Mouse (Mus musculus) stomach, embryonic 15.5 days (tissue): ENCODE measurements at regions not wholly inside any gene's neighbourhood (a gene's known extent, or its start where the extent isn't known, plus 50 kb on each side); places are given as distances from the start of the nearest gene placed in this dataset.

Experiments used
- ATAC-seq: fragments of 200-750 bp; cut with Nextera tagmentation; 2 replicates; pipeline ENCODE4 v1.8.0; 2017; ENCODE audit warnings: low read depth, moderate number of reproducible peaks, moderate TSS enrichment; ENCODE audit not compliant: insufficient read depth, low FRiP score
- H3K27ac ChIP-seq: fragments of 300-500 bp; sonication (generic); 2 replicates; pipeline ENCODE4 v1.5.1; 2015; ENCODE audit warnings: mild to moderate bottlenecking, inconsistent platforms
- H3K27me3 ChIP-seq: fragments of 300-500 bp; sonication (generic); replicated peaks from 2 replicates; pipeline ENCODE4 v1.6.1; 2015; ENCODE audit warnings: inconsistent platforms
- H3K36me3 ChIP-seq: fragments of 300-500 bp; sonication (generic); 2 replicates; pipeline ENCODE4 v1.6.1; 2015; ENCODE audit warnings: inconsistent platforms
- H3K4me1 ChIP-seq: fragments of 300-500 bp; sonication (generic); 2 replicates; pipeline ENCODE4 v1.6.1; 2015; ENCODE audit warnings: inconsistent platforms
- H3K4me2 ChIP-seq: fragments of 300-500 bp; sonication (generic); 2 replicates; pipeline ENCODE4 v1.6.1; 2015; ENCODE audit warnings: mild to moderate bottlenecking, inconsistent platforms
- H3K4me3 ChIP-seq: fragments of 300-500 bp; sonication (generic); replicated peaks from 2 replicates; pipeline ENCODE4 v1.5.1; 2015; ENCODE audit warnings: inconsistent platforms
- H3K9ac ChIP-seq: fragments of 300-500 bp; sonication (generic); 2 replicates; pipeline ENCODE4 v1.6.1; 2015; ENCODE audit warnings: inconsistent platforms
- H3K9me3 ChIP-seq: fragments of 300-500 bp; sonication (generic); 2 replicates; pipeline ENCODE4 v1.6.1; 2016; ENCODE audit warnings: inconsistent platforms
- WGBS: fragments of 180-500 bp; shearing (Covaris S2); methylation state at CpG from one replicate; pipeline ENCODE4 v1.1.7; 2015; 5-methylcytosine and 5-hydroxymethylcytosine counted together

GRCm38 (mm10) chr1:193988970-193989904, 619.1 kb upstream of the Camk1g start:
- H3K9me3 ChIP-seq: no peaks in the 10 kb centered on the region
- no peaks in the 10 kb centered on the region for H3K36me3 ChIP-seq
- H3K4me2 ChIP-seq: no peak overlapping the region
- WGBS: 44% methylated on average over 17 of the region's 17 CpGs
- H3K9ac ChIP-seq: no peak overlapping the region
- ATAC-seq: no peak
- no peak overlapping the region for H3K4me3 ChIP-seq
- 0 out of 2 replicates have a peak, but pooled peaks cover 3% of the 10 kb centered on the region for H3K4me1 ChIP-seq
- H3K27me3 ChIP-seq: no peaks in the 10 kb centered on the region
- no peak overlapping the region for H3K27ac ChIP-seq

- no peak overlapping the region for H3K4me3 ChIP-seq
- no peaks in the 10 kb centered on the region for H3K4me1 ChIP-seq
- no peak overlapping the region for H3K27ac ChIP-seq
- 73% methylated on average over 4 of the region's 4 CpGs for WGBS
- no peaks in the 10 kb centered on the region for H3K36me3 ChIP-seq
- no peak for ATAC-seq
- no peak overlapping the region for H3K9ac ChIP-seq
- no peaks in the 10 kb centered on the region for H3K27me3 ChIP-seq
- no peaks in the 10 kb centered on the region for H3K9me3 ChIP-seq
- no peak overlapping the region for H3K4me2 ChIP-seq
These were observed 610.5 kb upstream of the Camk1g start for GRCm38 (mm10) chr1:193980571-193980970.

- Histone ChIP-seq H3K27me3 (no peaks in the 10 kb centered on the region), H3K27ac (no peak overlapping the region), H3K9me3 (no peaks in the 10 kb centered on the region), H3K36me3 (no peaks in the 10 kb centered on the region), H3K4me2 (no peak overlapping the region), H3K9ac (no peak overlapping the region), H3K4me3 (no peak overlapping the region), H3K4me1 (no peaks in the 10 kb centered on the region)
- ATAC-seq: no peak
- WGBS: 74% methylated on average over 1 of the region's 1 CpGs
These were observed 601.4 kb upstream of the Camk1g start for GRCm38 (mm10) chr1:193971537-193971936.

GRCm38 (mm10) chr1:193969264-193969908, 599.3 kb upstream of the Camk1g start:
- 58% methylated on average over 4 of the region's 4 CpGs for WGBS
- H3K4me2 ChIP-seq: no peak overlapping the region
- ATAC-seq: no peak

GRCm38 (mm10) chr1:193967957-193968926, 598.1 kb upstream of the Camk1g start:
- Histone ChIP-seq H3K36me3 (no peaks in the 10 kb centered on the region), H3K27ac (no peak overlapping the region), H3K9me3 (no peaks in the 10 kb centered on the region), H3K27me3 (no peaks in the 10 kb centered on the region), H3K4me3 (no peak overlapping the region), H3K4me2 (no peak overlapping the region), H3K9ac (no peak overlapping the region), H3K4me1 (no peaks in the 10 kb centered on the region)
- WGBS: 75% methylated on average over 4 of the region's 4 CpGs
- no peak for ATAC-seq

More at GRCm38 (mm10) chr1:193969264-193969908, 599.3 kb upstream of the Camk1g start:
- Histone ChIP-seq H3K4me1 (no peaks in the 10 kb centered on the region), H3K9me3 (no peaks in the 10 kb centered on the region), H3K36me3 (no peaks in the 10 kb centered on the region), H3K27me3 (no peaks in the 10 kb centered on the region), H3K4me3 (no peak overlapping the region), H3K27ac (no peak overlapping the region), H3K9ac (no peak overlapping the region)

GRCm38 (mm10) chr1:193966652-193967555, 596.8 kb upstream of the Camk1g start:
- Histone ChIP-seq H3K36me3 (no peaks in the 10 kb centered on the region), H3K4me3 (no peak overlapping the region), H3K27ac (no peak overlapping the region), H3K9me3 (no peaks in the 10 kb centered on the region), H3K27me3 (no peaks in the 10 kb centered on the region), H3K4me2 (no peak overlapping the region), H3K9ac (no peak overlapping the region), H3K4me1 (no peaks in the 10 kb centered on the region)
- 23% methylated on average over 1 of the region's 1 CpGs for WGBS
- no peak for ATAC-seq

GRCm38 (mm10) chr1:193965278-193965677, 595.2 kb upstream of the Camk1g start:
- H3K36me3 ChIP-seq: no peaks in the 10 kb centered on the region
- 62% methylated on average over 1 of the region's 1 CpGs for WGBS
- H3K4me2 ChIP-seq: no peak overlapping the region
- ATAC-seq: no peak
- H3K9ac ChIP-seq: no peak overlapping the region
- no peaks in the 10 kb centered on the region for H3K27me3 ChIP-seq
- H3K9me3 ChIP-seq: no peaks in the 10 kb centered on the region
- no peak overlapping the region for H3K4me3 ChIP-seq
- no peak overlapping the region for H3K27ac ChIP-seq
- H3K4me1 ChIP-seq: no peaks in the 10 kb centered on the region

GRCm38 (mm10) chr1:193951936-193952335, 581.8 kb upstream of the Camk1g start:
- Histone ChIP-seq H3K9ac (no peak overlapping the region), H3K9me3 (no peaks in the 10 kb centered on the region), H3K27ac (no peak overlapping the region), H3K4me2 (no peak overlapping the region), H3K36me3 (no peaks in the 10 kb centered on the region), H3K4me3 (no peak overlapping the region), H3K27me3 (no peaks in the 10 kb centered on the region), H3K4me1 (no peaks in the 10 kb centered on the region)
- ATAC-seq: no peak

- no peak overlapping the region for H3K4me3 ChIP-seq
- H3K4me1 ChIP-seq: no peaks in the 10 kb centered on the region
- H3K36me3 ChIP-seq: no peaks in the 10 kb centered on the region
- no peak overlapping the region for H3K4me2 ChIP-seq
- no peak overlapping the region for H3K27ac ChIP-seq
- no peak overlapping the region for H3K9ac ChIP-seq
- no peak for ATAC-seq
- no peaks in the 10 kb centered on the region for H3K27me3 ChIP-seq
- H3K9me3 ChIP-seq: no peaks in the 10 kb centered on the region
These were observed 579.7 kb upstream of the Camk1g start for GRCm38 (mm10) chr1:193949817-193950216.

- no peak for ATAC-seq
- no peak overlapping the region for H3K9ac ChIP-seq
- H3K27ac ChIP-seq: no peak overlapping the region
- no peaks in the 10 kb centered on the region for H3K27me3 ChIP-seq
- no peaks in the 10 kb centered on the region for H3K4me1 ChIP-seq
- no peaks in the 10 kb centered on the region for H3K9me3 ChIP-seq
- WGBS: 77% methylated on average over 6 of the region's 6 CpGs
- no peaks in the 10 kb centered on the region for H3K36me3 ChIP-seq
- H3K4me2 ChIP-seq: no peak overlapping the region
- H3K4me3 ChIP-seq: no peak overlapping the region
These were observed 577.0 kb upstream of the Camk1g start for GRCm38 (mm10) chr1:193946953-193947586.
